Mouse (Mus musculus) urinary bladder, adult 18-20 months (tissue): ENCODE data around the gene Snap23.

ENCODE experiments used
- DNase-seq, 2 experiments: peaks; one replicate each; pipeline ENCODE4 v3.0.0; 2022; ENCODE audit warnings: low spot score in 2 of 2, mixed read lengths in 2 of 2

Gene Snap23

GRCm38 (mm10) chr2:120589759-120590158 lies 22.3 kb downstream of the Snap23 start:
- no peak for DNase-seq

- no peak for DNase-seq
Observed at GRCm38 (mm10) chr2:120592227-120592626, 24.8 kb downstream of the Snap23 start.

GRCm38 (mm10) chr2:120597734-120598133 lies 30.3 kb downstream of the Snap23 start:
- DNase-seq = no peak

GRCm38 (mm10) chr2:120599506-120599905 lies 32.0 kb downstream of the Snap23 start:
- DNase-seq = no peak

- no peak for DNase-seq
Observed at GRCm38 (mm10) chr2:120606021-120606690, 38.7 kb downstream of the Snap23 start.

DNA sequence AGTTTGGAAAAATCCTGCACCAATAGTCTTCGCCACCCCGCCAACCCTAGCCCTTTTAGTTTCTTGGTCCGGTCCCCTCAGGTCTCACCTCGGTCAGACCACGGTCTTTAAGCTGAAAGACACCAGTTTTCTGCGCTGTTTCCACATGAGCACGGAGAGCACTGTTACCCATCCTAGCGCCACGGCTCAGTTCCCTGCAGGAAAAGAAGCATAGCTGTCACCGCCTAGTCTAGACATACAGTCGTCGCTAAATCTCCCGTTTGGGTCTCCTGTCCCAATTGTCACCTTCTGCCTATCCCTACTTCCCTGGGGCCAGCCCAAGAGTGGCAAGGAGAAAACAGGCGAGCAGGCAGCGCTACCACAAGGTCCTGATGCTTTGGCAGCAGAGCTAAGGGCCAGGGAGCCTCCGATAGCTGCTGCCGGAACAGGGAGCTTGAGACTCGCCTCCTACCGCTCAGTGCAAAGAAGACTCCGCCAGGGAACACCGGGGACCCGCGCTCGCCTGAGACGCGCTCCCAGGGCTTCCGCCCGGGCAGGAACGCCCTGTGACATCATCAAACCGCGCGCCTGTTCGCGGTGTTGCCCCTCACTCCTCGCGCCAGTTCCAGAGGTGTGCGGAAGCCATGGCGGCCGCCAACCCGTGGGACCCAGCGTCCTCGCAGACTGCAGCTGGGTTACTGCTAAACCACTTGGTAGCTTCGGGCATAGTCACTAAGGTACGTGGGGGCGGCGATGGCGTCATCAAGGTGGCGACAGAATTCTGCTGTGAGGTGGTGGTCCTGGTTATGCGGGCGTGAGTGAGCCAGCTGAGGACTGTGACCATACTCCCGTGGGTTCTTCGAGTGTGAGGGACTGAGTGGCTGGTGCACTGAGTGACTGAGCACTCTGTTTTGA lies 41.6 kb downstream of the Snap23 start, which contains the start of the genes Haus2 and Lrrc57:
Gene Haus2, plus strand, starts transcription at position 554 of the 894 bp plus-strand sequence.
Gene Lrrc57, minus strand, starts transcription at position 691 of the 894 bp plus-strand sequence.
- DNase-seq = peak; percentile 83 to 90

DNA sequence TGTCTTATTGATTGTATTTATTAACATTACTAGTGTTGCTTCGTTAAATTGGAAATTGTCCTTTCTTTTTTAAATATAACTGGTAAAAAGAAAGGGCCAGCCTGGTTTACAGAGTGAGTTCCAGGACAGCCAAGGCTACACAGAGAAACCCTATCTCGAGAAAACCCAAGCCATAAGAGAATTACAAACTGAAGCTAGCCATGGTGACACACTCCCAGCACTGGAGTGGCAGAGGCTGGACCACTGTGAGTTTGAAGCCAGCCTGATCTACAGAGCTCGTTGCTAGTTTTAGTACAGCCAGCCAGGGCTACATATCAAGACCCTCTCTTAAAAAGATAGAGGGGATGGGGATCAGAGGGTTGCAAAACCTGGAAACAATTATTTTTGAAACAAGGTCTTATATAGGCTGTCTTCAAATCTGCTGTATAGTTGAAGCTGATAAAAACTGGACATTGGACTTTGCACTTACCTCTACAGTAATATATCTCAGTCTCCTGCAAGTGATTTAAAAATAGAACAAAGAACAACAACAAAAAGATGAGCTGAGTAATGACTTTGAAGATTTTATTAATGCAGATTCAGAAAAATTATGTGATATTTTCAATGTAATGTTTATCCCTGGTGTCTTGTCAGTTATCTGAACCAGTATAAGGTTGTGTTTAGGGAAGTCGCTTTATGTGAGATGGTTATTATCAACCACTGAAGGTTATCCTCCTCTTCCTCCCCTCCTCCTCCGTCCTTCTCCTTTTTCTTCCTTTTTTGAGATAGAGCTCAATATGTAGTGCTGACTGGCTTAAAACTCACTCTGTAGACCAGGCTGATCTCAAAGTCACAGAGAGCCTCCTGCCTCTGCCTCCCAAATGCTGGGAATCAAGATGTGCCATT lies 49.0 kb downstream of the Snap23 start:
- DNase-seq = no peak

DNA sequence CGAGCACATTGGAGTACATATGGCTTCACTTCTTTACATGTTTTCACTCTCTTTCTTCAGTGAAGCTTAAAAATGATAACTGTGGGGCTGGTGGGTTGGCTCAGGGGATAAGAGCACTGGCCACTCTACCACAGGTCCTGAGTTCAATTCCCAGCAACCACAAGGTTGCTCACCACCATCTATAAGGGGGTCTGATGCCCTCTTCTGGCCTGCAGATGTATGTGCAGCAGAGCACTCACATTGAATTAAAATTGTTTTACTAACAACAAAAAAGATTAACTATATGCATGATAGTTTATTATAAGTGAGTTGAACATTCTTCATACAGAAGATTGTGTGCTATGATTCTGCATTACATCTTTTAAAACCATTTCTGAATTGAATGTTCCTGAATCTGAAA lies 52.1 kb downstream of the Snap23 start:
- no peak for DNase-seq

- no peak for DNase-seq
Observed at GRCm38 (mm10) chr2:120622920-120623319, 55.4 kb downstream of the Snap23 start.

DNA sequence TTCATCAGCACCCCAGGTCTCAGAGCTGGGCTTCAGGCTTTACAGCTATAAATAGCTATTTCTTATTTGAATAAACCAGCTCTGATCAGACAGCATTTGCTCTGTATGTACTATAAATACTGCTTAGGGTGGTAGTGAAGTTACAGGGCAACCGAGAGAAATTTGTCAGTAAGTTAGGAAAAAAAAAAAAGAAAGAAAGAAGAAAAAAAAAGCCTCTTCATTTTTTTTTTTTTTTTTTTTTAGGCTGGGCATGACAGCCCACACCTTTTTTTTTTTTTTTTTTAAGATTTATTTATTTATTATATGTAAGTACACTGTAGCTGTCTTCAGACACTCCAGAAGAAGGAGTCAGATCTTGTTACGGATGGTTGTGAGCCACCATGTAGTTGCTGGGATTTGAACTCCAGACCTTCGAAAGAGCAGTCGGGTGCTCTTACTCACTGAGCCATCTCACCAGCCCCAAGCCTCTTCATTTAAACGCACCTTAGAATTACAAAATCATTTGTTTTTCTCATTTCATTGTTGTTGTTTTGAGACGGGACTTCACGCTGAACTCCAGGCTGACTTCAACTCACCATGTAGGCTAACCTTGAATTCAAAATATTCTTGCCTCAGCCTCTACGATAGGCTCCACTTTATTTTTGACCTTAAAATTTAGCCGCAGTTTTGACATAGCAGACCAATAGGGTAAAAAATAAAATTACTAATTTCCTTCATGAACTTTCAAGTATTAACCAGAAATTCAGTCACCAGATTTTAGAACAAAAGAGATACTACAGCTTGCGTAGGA lies 60.8 kb downstream of the Snap23 start:
- DNase-seq = no peak

- DNase-seq = peak; percentile 91 to 98
Observed at GRCm38 (mm10) chr2:120628886-120629735, 61.6 kb downstream of the Snap23 start, which contains the start of gene Stard9. TSS of gene Stard9 (plus strand) at chr2:120629121.

- no peak for DNase-seq
Observed at GRCm38 (mm10) chr2:120630246-120630645, 62.8 kb downstream of the Snap23 start.

GRCm38 (mm10) chr2:120630655-120631054 lies 63.2 kb downstream of the Snap23 start:
- DNase-seq = no peak

DNA sequence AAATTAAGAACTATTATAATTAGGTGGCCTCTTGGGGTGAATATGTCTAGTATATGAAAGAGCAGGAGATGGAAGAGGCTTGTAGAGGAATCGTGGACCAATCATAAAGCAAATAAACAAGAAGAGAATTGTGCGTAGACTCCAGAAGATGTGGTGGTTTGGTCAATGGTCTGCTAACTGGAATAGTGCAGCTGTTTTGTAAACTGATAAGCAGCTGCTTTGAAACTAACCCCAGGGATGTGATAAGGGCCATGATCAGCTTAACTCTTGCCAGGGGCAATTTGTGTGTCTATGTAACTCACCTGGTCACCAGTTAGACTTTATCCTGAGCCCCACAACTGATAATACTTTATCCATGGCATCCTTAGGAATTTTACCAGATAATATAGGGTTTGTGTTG lies 64.0 kb downstream of the Snap23 start:
- no peak for DNase-seq

- DNase-seq = no peak
Observed at GRCm38 (mm10) chr2:120631957-120632356, 64.5 kb downstream of the Snap23 start.

GRCm38 (mm10) chr2:120640835-120641234 lies 73.4 kb downstream of the Snap23 start:
- no peak for DNase-seq

DNA sequence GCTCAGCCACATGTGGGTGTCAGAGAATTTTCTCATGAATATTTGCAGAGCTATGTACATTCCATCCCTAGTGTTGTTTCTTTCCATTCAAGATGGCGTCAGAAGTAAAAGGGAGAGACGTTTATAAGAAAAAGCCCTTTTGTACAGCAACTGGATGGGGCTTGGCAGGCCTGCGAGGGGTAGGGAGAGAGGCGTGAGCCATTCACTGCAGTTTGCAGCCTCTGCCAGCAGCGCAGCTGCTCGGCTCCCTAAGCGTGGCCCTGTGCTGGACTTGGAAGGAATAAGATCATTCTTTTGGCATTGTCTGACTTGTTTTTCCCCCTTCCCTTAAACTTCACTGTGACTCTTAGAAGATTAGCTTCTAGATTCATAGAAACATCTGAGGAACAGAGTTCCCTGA lies 76.4 kb downstream of the Snap23 start:
- DNase-seq = peak in 1 of 2 experiments; percentile 44

DNA sequence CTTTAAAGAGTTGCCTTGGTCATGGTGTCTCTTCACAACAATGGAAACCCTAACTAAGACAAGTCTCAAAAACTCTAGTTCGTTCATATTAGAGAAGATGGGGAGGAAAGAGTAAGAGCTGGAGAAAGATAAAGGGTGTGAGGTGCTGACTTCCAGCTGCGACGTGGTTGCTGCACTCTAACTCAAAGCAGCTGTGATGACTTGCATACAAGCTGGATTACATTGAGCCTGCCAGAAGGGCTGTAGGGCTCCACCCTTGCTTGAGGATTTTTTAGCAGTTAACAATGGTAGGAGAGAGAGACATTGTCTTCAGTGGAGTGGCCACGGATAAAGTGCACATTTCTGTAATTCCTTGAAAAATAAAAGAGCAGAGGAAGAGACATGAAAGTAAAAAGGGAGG lies 79.3 kb downstream of the Snap23 start:
- DNase-seq = peak in 1 of 2 experiments; percentile 50
